Mouse (Mus musculus) lung, postnatal 36 days (tissue): Measurements from ENCODE around the gene Ift46.

Experiments
- DNase-seq: peaks from one replicate; pipeline ENCODE4 v3.0.0; 2022; ENCODE audit warnings: mixed read lengths

Ift46 gene

GRCm38 (mm10) chr9:44767101-44768028, at the start of gene Ift46, which contains the start of gene Arcn1:
Gene Ift46, plus strand, starts transcription at chr9:44767908.
Gene Arcn1, minus strand, starts transcription at chr9:44767845.
- DNase-seq: peak; percentile 84

- no peak for DNase-seq
These were observed 48.6 kb upstream of the Ift46 start for GRCm38 (mm10) chr9:44718937-44719631.

GRCm38 (mm10) chr9:44719632-44720357, 47.9 kb upstream of the Ift46 start:
- DNase-seq: no peak

GRCm38 (mm10) chr9:44720358-44721153, 47.2 kb upstream of the Ift46 start:
- DNase-seq: no peak

GRCm38 (mm10) chr9:44721154-44721876, 46.4 kb upstream of the Ift46 start:
- peak; percentile 91 for DNase-seq

GRCm38 (mm10) chr9:44721877-44722186, 45.9 kb upstream of the Ift46 start:
- DNase-seq: no peak

GRCm38 (mm10) chr9:44722575-44722974, 45.1 kb upstream of the Ift46 start:
- DNase-seq: no peak

GRCm38 (mm10) chr9:44723008-44723407, 44.7 kb upstream of the Ift46 start:
- peak; percentile 53 for DNase-seq

- no peak for DNase-seq
These were observed 44.1 kb upstream of the Ift46 start for GRCm38 (mm10) chr9:44723521-44724041.

GRCm38 (mm10) chr9:44724223-44724622, 43.5 kb upstream of the Ift46 start:
- DNase-seq: peak; percentile 91

GRCm38 (mm10) chr9:44724665-44725064, 43.0 kb upstream of the Ift46 start:
- no peak for DNase-seq

GRCm38 (mm10) chr9:44726431-44727146, 41.1 kb upstream of the Ift46 start:
- peak; percentile 38 for DNase-seq

GRCm38 (mm10) chr9:44727441-44727840, 40.3 kb upstream of the Ift46 start:
- no peak for DNase-seq

GRCm38 (mm10) chr9:44732130-44732549, 35.6 kb upstream of the Ift46 start:
- DNase-seq: no peak

GRCm38 (mm10) chr9:44732921-44733530, 34.7 kb upstream of the Ift46 start:
- DNase-seq: peak; percentile 64

- peak; percentile 72 for DNase-seq
These were observed 33.8 kb upstream of the Ift46 start for GRCm38 (mm10) chr9:44733671-44734523.

- DNase-seq: peak; percentile 85
These were observed 32.9 kb upstream of the Ift46 start, which contains the start of gene Phldb1 for GRCm38 (mm10) chr9:44734524-44735494. Gene Phldb1, minus strand, starts transcription at chr9:44735198.

GRCm38 (mm10) chr9:44735886-44736285, 31.8 kb upstream of the Ift46 start:
- no peak for DNase-seq
